Mouse (Mus musculus) cerebellum, postnatal 25 days (tissue): ENCODE results near the gene Hyal6.

Experiments
- DNase-seq, 2 experiments: peaks; one replicate each; pipeline ENCODE4 v3.0.0; 2021; ENCODE audit warnings: mixed read lengths in 2 of 2

Hyal6 gene

DNA sequence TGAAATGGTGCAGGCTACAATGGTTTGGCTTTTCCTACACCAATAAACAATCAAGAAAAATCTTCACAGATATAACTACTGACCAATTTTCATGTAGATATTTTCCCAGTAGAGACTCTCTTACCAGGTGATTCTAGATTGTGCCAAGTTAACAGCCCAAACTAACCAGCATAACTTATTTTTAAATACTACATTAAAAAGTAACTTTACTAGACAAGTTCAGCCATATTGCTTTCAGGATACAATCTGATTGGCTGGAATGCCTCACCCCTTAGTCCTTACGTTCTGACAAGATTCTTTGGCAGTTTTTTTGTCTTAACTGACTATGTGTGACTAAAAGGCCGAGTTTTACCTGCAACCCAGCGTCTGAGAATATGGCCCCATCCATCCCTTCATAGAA lies at the start of gene Hyal6:
Gene Hyal6, plus strand, starts transcription at position 301 of the 400 bp plus-strand sequence.
- DNase-seq: no peak

DNA sequence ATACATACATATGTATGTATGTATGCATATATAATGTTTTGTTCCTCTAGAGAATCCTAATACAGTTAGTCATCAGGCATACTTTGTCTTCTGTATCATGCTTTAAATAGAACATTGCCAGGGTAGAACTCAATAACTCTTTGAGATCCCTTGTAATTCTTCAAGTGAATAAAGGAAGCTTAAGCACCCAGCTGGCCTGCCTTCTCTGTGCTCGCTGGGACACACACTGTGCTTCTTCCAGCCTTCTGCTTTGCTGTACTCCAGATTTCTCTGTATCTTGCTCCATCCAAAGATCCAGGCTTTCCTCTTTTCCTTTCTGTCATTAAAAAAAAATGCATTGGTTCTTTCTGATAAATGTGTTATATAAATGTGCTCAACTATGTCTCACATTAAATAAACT lies 45.2 kb upstream of the Hyal6 start:
- DNase-seq: no peak

DNA sequence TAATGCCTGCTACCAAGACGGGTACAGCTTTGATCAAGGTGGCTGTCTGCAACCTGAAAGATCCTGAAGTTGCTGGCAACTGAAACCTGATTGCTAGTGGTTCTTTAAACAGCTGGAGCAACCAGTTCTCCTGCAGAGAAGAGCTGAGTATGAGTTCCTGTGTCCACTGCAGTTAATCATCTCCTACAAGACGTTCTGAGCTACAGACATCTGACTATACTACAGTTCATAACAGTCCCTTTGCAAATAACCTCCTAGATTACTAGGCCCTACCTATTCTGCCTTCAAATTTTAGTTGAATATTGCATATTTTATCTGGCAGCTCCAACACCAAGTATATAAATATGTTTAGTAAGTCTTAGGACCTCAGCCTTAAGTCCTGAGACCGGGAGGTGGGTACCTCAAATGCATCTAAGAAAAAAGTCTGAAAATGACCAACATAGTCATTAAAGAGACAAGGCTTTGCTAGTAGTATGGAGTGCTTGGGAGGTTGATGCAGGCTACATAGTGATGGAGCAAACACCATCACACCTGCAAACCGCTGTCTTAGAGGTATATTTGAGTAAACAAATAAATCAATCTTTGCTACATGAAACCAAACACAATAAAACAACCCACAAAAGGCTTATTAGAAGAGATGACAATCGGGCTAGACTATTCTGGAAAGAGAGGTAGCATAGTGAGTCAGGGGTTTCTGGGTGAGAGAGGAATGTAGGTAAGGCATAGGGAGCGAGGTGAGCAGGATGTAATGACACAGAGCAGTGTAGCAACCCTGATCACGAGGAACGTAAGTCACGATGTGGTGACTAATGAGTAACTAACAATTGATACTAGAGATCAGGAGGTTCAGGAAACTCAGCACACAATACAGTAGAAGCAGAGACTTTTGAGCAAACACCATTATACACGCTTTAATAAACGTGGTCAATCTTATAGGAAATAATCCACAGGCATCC lies 38.3 kb upstream of the Hyal6 start:
- no peak for DNase-seq

DNA sequence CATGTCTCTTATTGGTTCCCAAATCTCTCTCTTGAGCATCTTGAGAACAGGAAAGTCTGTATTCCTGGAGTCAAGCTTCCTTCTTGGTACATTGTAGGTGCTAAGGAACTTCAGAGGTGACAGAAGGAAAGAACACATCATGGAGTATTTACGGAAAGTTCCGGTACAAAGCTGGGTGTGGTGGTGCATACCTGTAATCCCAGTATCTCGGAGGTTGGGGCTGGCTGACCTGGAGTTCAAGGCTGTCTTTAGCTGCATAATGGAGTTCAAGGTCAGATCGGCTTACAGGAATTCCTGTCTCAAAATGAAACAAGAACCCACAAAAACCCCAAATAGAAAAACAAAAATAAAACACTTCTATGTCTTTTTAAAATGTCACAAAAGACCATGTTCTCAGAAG lies 36.9 kb upstream of the Hyal6 start:
- DNase-seq: no peak

DNA sequence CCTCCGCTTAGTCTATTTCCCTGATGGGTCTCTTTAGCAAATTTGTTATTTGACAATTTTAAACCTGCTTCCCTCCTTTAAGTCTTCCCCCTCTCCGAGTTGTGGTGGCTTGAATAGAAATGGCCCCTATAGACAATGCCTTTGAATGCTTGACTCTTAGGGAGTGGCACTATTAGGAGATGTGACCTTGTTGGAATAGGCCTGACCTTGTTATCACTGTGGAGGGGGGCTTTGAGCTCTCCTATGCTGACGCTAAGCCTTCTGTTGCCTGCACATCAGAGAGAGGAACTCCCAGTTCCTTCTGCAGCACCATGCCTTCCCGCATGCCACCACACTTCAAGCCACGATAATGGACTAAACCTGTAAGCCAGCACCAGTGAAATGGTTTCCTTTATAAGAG lies 35.8 kb upstream of the Hyal6 start:
- no peak for DNase-seq

DNA sequence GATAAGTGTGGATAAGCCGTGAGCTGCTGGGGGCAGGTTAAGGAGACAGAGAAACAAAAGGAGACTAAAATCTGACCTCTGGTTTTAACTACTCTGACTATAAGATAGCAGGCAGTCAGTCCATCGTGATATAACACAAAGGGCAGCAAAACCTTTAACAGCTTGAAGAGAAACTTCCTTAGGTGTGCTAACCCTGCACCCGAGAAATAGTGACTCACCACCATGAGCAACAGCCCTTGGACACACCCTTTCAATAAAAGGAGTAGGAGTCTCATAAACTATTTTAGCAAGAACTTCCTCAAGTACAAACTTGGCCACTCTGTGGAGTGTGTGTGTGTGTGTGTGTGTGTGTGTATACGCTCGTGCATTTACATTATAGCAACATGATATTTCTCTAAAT lies 26.0 kb upstream of the Hyal6 start:
- no peak for DNase-seq

DNA sequence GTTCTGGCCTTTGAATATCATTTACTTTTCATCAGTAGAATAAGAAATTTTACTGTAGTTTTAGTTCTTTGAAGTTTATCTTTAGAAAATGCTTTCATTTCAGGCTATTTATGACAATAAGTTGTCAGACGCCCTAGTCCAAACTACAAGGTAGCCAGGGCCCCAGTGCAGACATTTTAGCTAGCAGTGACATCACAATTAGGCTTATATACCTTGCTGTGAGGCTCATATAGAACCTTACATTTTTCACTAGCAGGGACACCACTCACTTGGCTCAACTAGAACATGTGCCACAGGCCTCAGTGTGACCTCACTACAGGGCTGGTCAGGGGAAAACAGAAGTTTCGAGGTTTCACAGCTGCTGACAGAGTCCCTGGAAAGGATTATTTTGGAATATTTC lies 25.5 kb upstream of the Hyal6 start:
- DNase-seq: no peak

DNA sequence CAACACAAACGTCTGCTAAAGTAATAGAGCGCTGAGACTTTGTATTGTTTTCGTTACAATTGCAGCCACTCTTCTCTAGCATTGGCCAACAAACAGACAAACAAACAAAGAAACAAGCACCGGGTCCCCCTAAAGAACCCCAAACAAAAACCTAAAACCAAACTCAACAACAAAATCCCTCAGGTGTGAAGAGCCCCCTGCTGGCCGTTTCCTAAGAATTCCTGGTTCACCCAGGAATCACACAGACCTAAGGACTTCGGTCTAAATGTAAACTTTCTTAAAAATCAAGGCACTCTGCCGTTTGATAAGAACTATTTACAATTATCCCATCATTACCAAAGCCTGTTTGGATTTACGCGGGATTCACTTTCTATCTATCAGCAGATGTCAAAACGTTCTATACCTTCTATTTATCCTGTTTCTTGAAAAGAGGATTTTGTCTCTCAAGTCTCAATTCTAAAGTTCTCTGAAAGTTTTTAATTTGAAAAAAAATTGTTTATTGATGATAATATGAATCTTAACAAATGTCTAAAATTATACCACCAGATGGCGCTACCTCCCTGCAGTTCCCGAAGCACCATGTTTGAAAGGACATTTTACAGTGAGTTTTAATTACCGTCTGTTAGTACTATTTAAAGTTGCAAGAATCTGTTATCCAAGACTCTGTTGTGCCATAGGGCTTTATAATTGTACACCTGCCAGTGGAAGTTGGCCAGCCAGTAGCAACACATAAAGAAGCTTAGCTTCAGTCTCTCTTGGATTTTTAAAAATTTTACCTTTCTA lies 11.5 kb upstream of the Hyal6 start:
- DNase-seq: peak; percentile 13 to 54

DNA sequence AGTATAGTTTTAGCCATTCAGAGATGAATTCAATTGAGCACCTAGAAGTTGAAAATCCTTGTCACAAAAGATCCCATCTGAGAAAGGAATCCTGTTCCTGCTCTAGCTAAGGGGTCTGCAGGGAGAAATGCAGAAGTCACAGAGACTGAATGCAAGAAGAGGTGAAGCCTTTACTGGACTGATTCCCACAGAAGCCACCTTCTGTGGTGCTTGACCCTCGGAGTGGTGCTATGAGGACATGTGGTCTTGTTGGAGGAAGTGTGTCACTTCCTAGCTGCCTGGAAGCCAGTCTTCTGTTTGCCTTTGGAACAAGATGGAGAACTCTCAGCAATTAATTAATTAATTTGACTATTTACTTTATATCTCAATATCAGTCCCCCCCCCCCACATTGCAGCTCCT lies 4.9 kb upstream of the Hyal6 start:
- no peak for DNase-seq

DNA sequence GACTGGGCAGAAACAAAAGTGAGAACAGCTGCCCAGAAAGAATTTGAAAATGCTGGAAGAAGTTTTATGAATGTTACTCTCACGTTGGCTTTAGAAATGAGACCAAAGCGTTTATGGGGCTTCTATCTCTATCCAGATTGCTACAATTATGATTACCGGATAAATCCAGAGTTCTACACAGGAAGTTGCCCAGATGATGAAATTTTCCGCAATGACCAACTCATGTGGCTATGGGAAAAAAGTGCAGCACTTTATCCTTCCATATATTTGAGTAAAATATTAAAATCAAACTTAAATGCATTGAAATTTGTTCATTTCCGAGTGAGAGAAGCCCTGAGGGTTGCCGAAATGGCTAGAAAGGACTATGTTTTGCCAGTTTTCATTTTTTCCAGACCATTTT lies 1.5 kb downstream of the Hyal6 start:
- no peak for DNase-seq

DNA sequence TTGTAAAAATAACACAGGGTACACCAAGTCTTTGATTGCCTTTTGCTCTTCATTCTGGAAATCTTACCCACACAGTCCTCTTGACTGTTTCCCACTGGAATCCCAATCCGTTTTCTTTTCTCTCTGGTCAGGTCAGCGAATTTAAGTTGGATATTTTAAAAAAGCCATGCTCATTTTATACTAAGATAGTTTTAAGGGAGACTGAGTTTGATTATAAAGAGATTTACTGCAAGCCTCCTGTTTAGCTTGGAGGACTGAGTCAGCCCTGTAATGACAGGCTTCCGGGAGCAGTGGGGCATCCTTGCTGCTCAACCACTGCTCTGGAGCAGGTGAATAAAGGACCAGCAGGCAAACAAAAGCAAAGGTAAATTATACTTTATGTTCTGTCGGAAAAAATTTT lies 15.0 kb downstream of the Hyal6 start, which contains the start of gene Hyal4:
Gene Hyal4, plus strand, starts transcription at position 301 of the 400 bp plus-strand sequence.
- no peak for DNase-seq

DNA sequence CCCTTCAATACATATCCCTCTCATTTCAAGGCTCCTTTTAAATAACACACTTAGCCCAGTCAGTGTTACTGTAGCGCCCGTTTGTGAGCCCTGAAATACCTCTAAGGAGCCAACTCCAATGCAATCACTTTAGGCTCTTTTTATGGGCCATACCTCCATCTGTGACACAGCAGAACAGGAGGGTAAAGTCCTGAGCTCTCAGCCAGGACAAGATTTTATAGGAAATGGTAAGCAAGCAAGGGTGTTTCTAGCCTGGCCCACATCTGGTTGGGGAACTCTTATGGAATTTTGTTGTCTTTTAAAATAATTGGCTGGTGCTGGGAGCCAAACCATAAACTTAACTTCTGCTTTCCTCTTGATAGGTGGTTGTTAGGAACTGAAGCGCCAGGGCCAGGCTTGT lies 26.2 kb downstream of the Hyal6 start:
- no peak for DNase-seq

DNA sequence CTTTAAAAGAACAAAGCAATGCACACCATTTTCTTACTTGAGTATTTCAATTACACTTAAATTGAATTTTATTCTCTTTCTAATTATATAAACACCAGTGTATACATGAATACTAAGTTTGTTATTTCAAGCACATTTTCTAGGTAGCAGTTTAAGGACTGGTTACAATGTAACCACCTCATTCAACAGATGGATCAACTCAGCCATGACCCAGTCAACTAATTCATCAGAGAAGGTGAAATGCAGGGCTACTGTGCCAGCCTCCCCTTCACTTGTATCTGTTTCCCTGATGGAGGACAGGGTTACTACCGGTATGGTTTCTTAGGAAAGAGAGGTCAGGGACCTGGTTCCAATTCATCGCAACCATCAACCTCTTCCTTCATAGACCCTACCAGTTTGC lies 33.2 kb downstream of the Hyal6 start:
- no peak for DNase-seq

DNA sequence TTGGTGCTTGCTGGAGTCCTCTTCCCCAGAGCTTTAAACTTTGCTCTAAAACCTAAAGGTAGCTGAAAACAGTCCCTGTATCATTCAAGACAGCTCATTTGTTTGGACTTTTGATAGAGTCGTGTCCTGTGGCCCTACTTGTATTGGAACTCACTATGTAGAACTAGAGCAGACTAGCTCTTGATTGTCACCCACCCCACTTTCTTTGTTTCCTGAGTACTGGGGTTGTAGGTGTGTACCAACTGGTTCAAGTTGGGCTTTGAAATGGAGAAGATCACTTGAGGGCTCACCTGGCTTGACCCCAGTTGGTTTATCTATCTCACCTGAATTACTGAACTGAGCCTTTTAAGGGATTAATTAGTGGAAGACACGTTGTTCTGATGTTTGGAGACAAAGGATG lies 46.1 kb downstream of the Hyal6 start:
- DNase-seq: no peak

DNA sequence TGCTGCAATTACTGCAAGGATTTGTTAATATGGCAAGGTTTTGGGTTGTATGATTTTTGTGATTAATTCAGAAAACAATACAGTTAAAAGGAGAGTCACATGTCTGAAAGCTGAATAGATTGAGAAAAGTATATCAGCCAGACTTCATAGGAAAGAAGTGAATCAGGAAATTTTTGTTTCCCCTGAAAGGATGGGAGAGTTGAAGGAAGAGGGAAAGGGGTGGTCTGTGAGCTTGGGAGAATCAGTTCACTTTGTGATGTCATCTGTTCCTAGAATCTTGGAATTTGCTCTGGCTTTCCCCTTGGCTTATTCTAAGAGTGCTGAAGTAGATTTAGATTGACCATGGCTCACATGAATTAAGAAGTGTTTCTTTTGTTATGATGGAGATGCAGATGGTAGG lies 57.8 kb downstream of the Hyal6 start, which contains the start of gene Spam1:
Gene Spam1, plus strand, starts transcription at position 301 of the 400 bp plus-strand sequence.
- DNase-seq: no peak
